Mouse (Mus musculus) cerebellum, adult 11-12 months (tissue): ENCODE data around the gene Gm9639.
A peak's percentile ranks its signal among the peaks of the same experiment; 100 is the strongest.
"Not testable (repeated sequence)": the region's sequence is repeated elsewhere in the genome, so short reads cannot be mapped to it uniquely, and the experiment has no call there.

Experiments used
- DNase-seq: peaks from one replicate; pipeline ENCODE4 v3.0.0; 2022

The Gm9639 gene

DNA sequence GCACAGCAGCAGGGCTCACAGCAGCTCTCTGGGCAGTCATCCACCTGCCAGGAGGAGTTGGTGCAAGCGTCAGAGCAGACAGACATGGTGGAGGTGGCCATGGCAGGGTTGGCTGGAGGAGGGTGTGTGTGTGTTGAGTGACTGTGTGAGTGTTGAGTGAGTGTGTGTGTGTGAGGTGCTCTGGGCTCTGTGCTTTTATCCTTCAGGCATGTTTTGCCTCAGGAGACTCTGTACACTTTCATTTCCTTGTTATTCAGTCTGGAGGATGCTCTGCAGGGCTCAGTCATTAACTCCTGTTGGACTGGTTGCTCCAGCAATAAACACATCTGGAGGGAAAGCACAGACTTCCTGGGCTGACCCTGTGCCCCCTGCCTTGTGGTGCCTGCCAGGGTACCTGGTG, 43.6 kb downstream of the Gm9639 start, which contains the start of gene Gm9736:
Gm9736 (minus strand) TSS at position 101 of the 400 bp plus-strand sequence.
- not testable (repeated sequence) for DNase-seq

GRCm38 (mm10) chr10:77750686-77751085, 44.2 kb downstream of the Gm9639 start:
- peak; percentile 41 for DNase-seq
